8 mouse cellular contexts compared by ENCODE assay signal in genomic region chr2:129232484-129232883, GRCm38 (mm10). TPM values are rescaled to one million over a fixed set of nuclear protein-coding genes. Genes with fewer than 3 reads are reported as not detected.
DNase-seq lines count a peak whose midpoint lies in the region.

No protein-coding gene starts in this region.

- peak; percentile 16 to 20 for DNase-seq in cerebellum, postnatal 10 days
- no peak for DNase-seq in cerebellum, adult 18-20 months
- DNase-seq in right cerebral cortex, adult 18-20 months: peak; percentile 58
- no peak for DNase-seq in right cerebral cortex, postnatal 25 days
- peak; percentile 88 for DNase-seq in large intestine, adult 2 months (ENCODE audit: low read depth, low spot score)
- DNase-seq in hindbrain, embryonic 10.5 days (ENCODE audit: low spot score): no peak
- DNase-seq in layer of hippocampus, postnatal 10 days (ENCODE audit: low spot score in 2 of 2): no peak
- DNase-seq in urinary bladder, postnatal 25 days (ENCODE audit: low spot score): no peak

- no peak overlapping the region for H3K4me3 ChIP-seq in hindbrain, embryonic 10.5 days

- H3K27ac ChIP-seq in hindbrain, embryonic 10.5 days: no peak overlapping the region; the same call in 1 of the 2 replicates

- WGBS in large intestine, adult 2 months: 36% methylated on average over 9 of the region's 9 CpGs
- WGBS in hindbrain, embryonic 10.5 days: 82% methylated on average over 9 of the region's 9 CpGs

- H3K4me1 ChIP-seq in hindbrain, embryonic 10.5 days (replicated peaks): no peaks in the 10 kb centered on the region

- no peaks in the 10 kb centered on the region for H3K9me3 ChIP-seq in hindbrain, embryonic 10.5 days

- no peaks in the 10 kb centered on the region for H3K36me3 ChIP-seq in hindbrain, embryonic 10.5 days

- H3K27me3 ChIP-seq in hindbrain, embryonic 10.5 days (ENCODE audit: insufficient read depth, poor library complexity, severe bottlenecking): no peaks in the 10 kb centered on the region

RNA-seq across cellular contexts. Expression of gene Slc20a1, which starts 33.9 kb away (rescaled TPM):
- polyA plus RNA-seq in large intestine, adult 2 months (2012; rRNA removed): 10.1 and 10.2 TPM in 2 replicates
- 37.8 and 46.9 TPM in 2 replicates for polyA plus RNA-seq in hindbrain, embryonic 10.5 days (2016; fragmentation: Nextera tagmentation; extraction: Ambion mirVana)
- total RNA-seq in layer of hippocampus, postnatal 10 days (2021): 100 to 1,000 TPM in 1 of 2 experiments, 10 to 100 TPM in 1; 97.4 to 124 TPM

Comparison
In these comparisons a context has a peak if more than half of its experiments do, and no peak if none do; other contexts are left out.
1. DNase-seq: peak in cerebellum, postnatal 10 days (2 of 2), right cerebral cortex, adult 18-20 months (single experiment) and large intestine, adult 2 months (single experiment); none in cerebellum, adult 18-20 months (0 of 2), right cerebral cortex, postnatal 25 days (single experiment), hindbrain, embryonic 10.5 days (single experiment), layer of hippocampus, postnatal 10 days (0 of 2) and urinary bladder, postnatal 25 days (single experiment).